Mouse (Mus musculus): ENCODE measurements around the gene Cisd3. TPM values are rescaled to one million over a fixed set of nuclear protein-coding genes. Genes with fewer than 3 reads are reported as not detected.
"Not testable (repeated sequence)": the region's sequence is repeated elsewhere in the genome, so short reads cannot be mapped to it uniquely, and the experiment has no call there.

Cisd3 gene
- total RNA-seq, 2 experiments from 2014 or later = 165 to 273 TPM

- DNase-seq (ENCODE audit: low spot score in 2 of 2) = peak; percentile 92 to 93
Measured at GRCm38 (mm10) chr11:97703039-97703826, 17.6 kb downstream of the Cisd3 start, which contains the start of gene Psmb3. Psmb3 (plus strand) TSS chr11:97703399.

- DNase-seq (ENCODE audit: low spot score in 2 of 2) = not testable (repeated sequence)
Measured at GRCm38 (mm10) chr11:97710067-97710466, 24.4 kb downstream of the Cisd3 start.

- no peak for DNase-seq (ENCODE audit: low spot score in 2 of 2)
Measured at GRCm38 (mm10) chr11:97711200-97711900, 25.7 kb downstream of the Cisd3 start.

- DNase-seq (ENCODE audit: low spot score in 2 of 2) = no peak
Measured at GRCm38 (mm10) chr11:97712286-97712685, 26.7 kb downstream of the Cisd3 start.

DNA sequence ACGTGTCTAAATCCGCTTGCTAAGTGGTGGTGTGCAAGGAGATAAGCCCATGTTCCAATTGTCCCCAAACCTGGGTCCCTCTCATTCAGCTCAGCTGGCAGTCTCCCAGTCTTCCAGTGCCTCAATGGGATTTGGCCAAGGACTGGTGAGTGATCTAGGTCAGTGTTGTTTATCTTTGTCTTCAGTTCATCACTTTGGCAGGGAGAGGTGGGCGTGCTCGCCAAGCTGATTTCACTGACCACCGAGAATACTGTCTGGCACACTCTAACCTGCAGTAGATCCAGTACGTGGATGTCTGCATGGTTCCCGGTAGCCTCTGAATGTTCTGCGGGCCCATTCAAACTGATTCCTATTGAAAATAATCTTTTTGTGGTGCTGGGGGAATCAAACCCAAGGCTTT lies 28.3 kb downstream of the Cisd3 start:
- peak in 1 of 2 experiments; percentile 43 for DNase-seq (ENCODE audit: low spot score in 2 of 2)

- DNase-seq (ENCODE audit: low spot score in 2 of 2) = no peak
Measured at GRCm38 (mm10) chr11:97714356-97714755, 28.7 kb downstream of the Cisd3 start.

DNA sequence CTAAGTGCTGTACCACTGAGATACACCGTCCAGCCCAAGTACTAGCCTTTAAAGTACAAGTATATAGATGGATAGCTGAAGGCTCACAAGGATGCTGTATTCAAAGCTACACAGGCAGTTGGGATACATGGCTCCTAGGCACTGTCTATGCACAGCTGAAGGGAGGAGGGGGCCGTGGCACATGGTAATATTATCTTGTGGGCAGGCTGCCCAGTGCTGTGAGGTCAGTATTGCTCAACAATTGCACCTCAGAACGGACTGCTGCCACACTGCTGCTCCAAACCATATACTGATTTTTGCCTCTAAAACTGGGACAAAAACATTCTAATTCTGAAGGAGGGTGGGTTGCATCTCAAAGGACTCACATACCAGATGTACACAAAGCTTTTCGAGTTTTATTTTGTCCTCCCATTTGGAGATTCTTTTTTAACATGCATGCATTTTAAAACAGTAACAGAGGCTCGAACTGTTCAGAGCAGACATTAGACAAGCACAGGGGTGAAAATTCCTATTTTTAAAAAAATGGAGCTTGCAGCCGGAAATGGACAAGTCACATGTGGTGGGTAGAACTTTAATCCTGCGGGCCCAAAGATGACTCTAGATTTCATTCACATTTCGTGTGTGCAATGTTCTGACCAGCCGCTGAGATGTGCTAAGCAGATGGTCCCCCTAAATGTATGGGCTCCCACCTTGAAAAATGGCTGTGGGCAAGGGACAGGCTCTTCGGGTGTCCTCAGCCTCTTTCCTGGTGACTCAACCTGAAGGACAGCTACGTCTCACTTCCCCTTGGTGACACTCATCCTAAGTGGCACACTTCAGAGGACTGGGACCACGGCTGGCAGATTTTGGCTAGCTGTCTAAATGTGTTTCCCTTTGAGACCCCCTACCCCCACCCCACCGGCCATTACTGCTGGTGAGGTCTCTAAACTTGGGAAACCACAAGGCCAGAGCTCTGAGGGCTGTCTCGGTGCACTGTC lies 29.4 kb downstream of the Cisd3 start:
- peak in 1 of 2 experiments; percentile 51 for DNase-seq (ENCODE audit: low spot score in 2 of 2)

GRCm38 (mm10) chr11:97716021-97716420 lies 30.4 kb downstream of the Cisd3 start:
- DNase-seq (ENCODE audit: low spot score in 2 of 2) = no peak

DNA sequence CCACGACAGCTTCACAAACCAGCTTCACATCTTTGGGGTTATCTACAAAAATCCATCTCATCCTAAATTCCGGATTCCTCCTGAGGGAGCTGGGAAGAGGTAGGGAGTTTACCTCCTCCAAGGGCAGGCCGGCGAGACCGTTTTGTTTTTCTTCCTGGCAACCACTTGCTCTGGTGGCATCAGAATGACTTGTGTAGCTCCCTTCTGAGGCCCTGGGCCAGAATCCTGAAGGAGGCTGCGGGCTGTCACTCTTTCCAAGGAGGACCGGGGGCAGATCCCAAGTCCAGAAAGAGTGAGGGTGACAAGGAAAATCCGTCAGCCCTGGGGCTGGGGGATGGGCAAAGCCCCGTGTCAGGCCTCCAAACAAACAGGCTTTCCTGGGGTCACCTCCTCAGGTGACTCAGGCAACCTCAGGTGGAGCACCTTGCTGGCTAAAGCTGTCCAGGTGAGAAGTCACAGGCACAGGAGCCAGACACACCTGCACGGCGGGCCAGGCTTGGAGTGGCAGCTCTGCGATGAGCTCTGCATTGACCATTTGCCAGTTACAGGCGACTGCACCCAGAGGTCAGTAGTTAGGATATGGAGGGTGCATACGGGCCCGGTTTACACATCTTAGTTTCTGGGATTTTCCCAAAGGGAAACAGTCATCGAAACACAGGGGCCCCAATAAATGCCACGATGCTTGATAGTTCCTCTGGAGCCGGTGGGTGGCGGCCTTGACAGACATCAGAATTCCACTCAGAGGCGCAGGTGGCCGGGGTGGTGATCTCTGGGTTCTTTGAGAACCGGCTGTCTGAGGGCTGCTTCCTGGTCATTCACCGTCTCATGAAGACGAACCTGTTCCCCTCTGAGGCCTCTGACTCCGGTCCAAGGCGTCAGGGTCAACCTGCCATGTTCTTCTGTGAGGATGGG lies 32.0 kb downstream of the Cisd3 start:
- DNase-seq (ENCODE audit: low spot score in 2 of 2) = no peak

DNA sequence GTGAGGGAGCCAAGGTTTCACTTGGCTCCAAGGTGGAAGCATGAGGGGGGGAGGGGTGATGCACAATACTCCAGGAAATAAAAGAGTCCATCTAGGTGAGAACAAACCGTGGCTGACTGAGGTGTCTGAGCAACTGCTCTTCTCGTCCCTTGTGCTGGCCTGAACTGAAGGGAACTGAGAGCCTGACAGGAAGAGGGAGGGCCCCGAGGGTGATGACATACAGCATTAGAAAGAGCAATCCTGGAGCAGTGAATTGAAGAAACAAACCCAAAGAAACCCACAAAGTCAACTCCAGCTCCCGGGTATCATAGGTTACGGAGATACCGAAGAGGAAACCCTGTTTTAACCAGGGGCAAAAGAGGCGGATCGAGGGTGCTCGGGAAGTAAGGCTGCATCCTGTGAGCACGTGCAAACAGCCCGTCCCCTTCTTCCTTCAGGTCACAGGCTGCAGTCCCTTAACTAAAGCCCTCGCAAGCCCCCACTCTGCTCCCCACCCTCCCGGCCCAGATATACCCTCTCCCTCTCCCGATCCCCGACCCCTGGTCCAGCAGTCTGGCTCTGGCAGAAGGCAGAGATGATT lies 32.7 kb downstream of the Cisd3 start:
- no peak for DNase-seq (ENCODE audit: low spot score in 2 of 2)

- DNase-seq (ENCODE audit: low spot score in 2 of 2) = no peak
Measured at GRCm38 (mm10) chr11:97719041-97719440, 33.4 kb downstream of the Cisd3 start.

DNA sequence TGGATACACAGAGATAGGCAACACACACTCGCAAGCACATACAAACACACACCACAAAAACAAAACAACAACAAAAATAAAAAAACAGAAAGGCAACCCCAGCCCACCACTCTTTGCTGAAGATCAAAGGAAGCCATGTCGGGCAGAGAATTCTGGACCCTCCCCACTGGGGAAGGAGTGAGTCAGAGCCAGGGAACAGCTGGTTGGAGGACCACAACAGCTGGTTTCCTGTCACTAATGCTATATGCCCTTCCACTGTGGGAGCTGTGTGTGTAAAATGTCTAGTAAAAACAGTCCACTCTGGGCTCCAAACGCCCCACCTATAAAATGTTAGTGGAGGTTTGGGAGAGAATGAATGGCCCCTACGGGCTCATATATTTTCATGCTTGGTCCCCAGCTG lies 35.7 kb downstream of the Cisd3 start:
- no peak for DNase-seq (ENCODE audit: low spot score in 2 of 2)

DNA sequence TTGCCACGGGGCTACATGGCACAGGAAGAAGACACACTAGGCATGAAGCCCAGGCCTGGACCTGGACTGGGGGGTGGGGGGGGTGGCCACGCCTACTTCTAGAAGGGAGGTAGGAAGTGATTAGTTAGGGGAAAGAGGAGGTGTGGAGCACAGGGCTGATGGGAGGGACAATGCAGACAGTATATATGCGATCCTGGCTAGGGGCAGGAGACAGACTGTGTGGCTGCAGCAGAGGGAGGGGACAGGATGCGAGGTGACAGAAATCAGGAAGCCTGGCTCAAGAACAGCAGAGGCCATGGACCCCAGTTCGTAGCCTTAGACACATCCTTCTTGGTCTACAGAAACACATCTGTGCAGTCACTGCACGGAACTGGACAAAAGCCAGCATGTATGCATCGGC lies 38.1 kb downstream of the Cisd3 start:
- DNase-seq (ENCODE audit: low spot score in 2 of 2) = no peak

DNA sequence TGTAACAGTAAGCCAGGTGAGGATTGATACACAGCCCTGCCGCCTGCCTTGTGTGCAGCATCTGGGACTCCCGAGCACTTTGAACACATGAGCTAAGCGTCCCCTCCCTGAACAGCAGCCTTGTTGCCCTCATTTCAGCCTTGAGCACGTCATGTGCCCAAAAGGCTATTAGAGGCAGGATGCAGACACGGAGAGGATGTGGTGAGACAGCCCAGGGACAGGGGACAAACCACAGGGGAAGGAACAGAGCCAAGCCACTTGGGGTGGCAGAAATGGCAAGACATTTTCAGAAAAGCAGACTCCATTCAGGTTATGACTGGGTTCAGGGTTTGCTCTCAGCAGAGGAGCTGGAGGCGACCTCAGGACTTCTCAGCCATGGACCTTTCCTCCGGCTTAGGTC lies 42.7 kb downstream of the Cisd3 start:
- no peak for DNase-seq (ENCODE audit: low spot score in 2 of 2)

DNA sequence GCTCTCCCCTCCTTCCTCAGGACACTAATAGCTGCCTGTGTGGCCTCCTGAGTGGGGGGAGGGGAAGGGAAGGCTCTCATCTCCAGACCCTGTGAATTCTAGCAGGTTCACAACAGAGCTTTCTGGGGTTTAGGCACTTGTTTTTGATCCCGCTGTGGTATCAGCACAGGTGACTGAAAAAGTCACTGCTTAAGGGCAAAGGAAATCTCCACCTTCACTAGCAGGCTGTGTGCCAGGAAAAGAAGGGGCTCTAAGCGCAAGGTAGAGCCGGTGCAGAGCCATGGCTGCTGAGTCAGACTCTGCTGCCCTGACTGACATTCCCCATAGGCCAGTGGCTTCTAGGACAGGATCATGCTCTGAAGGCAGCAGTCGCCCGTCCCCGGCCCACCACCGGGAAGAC lies 43.1 kb downstream of the Cisd3 start:
- no peak for DNase-seq (ENCODE audit: low spot score in 2 of 2)

DNA sequence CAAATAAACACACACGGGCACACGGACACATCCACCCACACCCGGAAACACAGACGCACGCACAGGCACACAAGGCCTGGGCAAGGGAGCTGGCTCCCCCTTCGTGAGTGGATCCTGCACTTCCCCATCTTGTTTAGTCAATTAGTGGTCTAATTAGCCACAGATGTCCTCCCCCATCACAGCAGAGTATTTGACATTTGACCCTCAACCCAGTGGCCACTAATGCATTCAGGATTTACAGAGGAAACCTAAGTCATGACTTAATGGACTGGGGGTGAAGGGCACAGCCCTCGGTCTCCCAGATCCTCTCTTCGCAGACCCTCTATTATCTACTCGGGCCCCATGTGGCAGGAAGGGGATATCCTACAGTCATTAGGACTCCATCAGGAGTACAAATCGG lies 48.1 kb downstream of the Cisd3 start:
- no peak for DNase-seq (ENCODE audit: low spot score in 2 of 2)

DNA sequence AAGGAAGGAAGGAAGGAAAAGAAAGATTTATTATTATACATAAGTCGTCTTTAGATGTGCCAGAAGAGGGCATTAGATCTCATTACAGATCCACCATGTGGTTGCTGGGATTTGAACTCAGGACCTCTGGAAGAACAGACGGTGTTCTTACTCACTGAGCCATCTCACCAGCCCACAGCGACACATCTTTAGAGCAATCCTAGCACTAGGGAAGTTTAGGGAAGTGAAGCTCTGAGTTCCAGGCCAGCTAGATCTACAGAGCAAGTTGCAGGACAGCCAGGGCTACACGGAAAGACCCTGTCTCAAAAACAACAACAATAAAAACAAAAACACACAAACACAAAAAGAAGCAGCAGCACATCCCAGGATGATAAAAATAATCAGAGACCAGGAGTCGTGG lies 49.2 kb downstream of the Cisd3 start:
- DNase-seq (ENCODE audit: low spot score in 2 of 2) = not testable (repeated sequence)

DNA sequence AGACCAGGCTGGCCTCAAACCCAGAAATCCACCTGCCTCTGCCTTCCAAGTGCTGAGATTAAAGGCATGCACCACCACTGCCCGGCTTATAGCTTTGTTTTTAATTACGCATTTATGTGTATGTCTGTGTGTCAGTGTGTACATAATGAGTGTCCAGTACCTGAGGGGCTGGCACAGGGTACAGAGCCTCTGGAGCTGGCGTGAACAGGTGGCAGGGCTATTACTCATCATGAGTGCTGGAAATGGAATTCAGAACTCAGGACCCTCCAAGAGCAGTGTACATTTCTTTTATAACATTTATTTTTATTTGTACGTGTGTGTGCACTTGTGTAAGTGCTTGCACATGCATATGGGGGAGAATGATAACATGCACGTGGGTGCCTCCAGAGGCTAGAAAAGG lies 51.0 kb downstream of the Cisd3 start:
- DNase-seq (ENCODE audit: low spot score in 2 of 2) = no peak

DNA sequence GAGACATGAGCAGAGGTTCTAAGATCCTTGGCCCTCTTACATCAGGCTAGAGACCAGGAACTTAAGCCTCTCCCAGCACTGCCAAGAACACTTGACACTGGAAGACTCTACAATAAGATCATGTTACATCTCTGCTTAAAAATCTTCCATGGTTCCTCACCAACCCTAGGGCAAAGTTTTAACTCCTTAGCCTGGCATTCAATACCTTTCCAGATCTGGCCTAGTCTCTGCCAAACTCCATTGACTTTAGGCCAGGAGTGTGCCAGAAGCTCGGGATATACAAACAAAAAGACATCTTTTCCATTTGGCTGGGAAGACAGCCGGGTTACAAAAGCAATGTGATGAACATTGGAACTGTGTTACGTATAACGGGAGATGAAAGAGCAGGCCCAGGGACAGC lies 52.0 kb downstream of the Cisd3 start:
- DNase-seq (ENCODE audit: low spot score in 2 of 2) = no peak
